Mouse (Mus musculus) MEL-GATA-1-ER (cell line): ENCODE data around the gene Rnf114.
A peak's percentile ranks its signal among the peaks of the same experiment; 100 is the strongest.

Experiments used
- DNase-seq: peaks from one replicate; pipeline ENCODE4 v3.0.0-alpha.2; 2012; ENCODE audit warnings: low read depth; ENCODE audit errors: extremely low read depth

The Rnf114 gene

DNA sequence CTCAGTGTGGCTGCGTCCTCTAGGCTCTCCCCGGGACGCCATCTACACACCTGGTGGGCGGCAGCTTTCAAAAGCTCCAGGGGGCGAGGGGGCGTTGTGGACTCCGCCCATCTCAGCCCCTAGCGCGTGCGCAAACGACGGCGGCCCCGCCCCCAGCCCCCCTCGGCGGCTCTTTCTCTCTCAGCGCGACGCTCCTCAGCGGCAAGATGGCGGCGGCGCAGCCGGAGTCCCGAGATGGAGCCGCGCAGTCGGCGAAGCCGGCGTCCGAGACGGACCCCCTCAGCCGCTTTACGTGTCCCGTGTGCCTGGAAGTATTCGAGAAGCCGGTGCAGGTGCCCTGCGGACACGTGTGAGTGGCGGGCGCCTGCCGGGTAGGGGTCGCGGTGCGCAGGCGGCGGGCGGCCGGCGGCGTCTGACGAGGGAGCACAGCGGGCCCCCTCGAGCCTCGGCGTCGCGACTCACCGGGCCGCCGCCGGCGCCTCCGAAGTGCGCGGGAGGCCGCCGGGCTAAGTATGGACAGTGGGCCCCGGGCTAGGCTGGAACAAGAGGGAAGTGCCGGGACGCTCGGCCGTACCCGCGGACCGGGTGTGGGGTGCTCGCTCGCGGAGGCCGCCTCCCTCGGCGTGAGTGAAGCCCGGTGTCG lies 10.9 kb downstream of the Rnf114 start:
- no peak for DNase-seq

DNA sequence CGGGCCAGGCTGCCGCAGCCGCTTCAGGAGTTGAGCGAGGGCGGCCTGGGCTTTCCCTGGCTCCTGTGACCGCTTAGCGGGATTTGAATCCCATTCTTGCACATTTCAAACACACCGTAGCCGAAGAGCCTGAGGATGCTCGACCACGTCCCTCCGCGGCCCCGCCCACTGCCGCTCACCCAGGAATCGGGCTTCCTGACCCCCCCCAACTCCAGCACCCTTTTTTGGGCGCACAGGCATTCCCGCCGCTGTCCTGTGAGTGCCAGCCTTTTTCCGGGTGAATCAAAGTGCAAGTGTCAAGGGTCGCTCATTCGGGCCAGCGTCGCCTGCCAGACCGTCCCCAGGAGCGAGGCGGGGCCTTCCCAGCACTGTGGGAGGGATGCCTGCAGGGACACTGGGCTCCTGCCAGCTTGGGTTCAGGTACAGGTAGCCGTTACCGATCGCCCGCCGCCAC lies 11.5 kb downstream of the Rnf114 start:
- DNase-seq: no peak

DNA sequence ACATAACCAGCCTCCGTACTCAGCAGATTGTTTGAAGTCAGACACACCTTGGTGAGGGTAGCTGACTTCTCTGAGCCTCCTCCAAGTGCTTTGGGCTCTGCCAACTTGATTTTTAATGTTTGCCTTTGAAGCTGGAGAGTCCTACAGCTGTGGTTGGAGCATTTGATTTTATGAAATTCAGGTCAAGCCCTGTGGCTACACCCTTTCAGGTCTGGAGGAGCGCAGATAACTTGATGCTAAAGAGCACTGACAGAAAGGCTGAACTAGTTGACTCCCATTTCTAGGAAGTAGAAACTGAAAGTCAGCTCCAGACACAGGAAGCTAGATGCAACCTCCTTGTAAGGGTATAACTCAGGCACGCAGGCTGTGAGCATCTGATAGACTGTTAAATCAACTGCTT lies 12.7 kb downstream of the Rnf114 start:
- DNase-seq: peak; percentile 76

DNA sequence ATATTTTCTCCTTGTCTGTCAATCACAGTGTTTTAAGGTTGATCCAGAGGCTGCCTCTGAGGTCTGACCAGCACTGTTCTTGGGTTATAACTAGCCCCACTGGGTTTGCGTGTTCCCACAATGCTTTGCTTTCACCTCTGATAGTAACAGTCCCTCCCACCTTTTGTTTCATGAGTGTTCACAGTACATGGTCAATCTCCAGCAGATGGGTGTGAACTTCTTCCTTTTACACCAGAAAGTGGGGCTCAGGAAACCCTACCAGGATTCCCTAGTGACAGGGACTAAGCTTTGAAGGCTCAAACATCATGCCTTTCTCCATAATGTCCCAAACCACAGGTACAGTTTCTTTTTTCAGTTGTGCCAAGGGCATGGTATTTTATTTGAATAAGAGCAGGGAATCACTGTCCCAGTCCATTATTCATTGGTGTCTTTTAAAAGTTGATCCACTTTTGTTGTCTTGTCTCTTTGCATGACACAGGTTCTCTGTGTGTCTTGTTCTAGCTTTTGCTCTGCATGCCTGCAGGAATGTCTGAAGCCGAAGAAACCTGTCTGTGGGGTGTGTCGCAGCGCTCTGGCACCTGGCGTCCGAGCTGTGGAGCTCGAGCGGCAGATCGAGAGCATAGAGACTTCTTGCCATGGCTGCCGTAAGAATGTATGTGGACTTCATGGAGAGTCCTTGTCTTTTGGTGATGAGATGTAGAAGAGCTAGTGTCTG lies 14.3 kb downstream of the Rnf114 start:
- no peak for DNase-seq

DNA sequence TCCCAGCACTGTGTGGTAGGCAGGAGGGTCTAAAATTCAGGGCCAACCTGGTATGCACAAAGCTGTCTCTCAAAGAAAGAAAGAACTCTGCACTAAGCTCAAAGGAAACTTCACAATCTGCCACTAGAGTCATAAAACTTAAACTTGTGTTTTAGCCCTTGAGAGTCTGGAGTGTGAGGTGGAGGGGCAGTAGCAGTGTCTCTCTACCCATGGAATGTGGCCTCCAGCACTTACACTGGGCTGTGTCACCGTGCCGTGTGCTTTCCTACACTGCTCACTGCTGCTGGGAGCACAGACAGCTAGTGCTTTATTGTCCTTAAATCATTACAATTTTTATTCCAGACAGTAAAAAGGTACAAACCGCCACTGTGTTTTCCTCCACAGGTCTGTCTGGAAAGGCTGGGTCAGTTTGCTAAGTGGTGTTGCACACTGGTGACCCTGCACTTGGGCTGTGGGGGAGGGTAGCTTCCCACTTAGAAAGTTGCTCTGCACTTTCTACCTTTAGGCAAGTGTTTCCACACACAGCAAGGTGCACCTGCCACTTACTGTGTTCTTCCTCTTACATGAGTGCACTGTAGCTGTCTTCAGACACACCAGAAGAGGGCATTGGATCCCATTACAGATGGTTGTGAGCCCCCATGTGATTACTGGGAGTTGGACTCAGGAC lies 15.4 kb downstream of the Rnf114 start:
- DNase-seq: no peak

DNA sequence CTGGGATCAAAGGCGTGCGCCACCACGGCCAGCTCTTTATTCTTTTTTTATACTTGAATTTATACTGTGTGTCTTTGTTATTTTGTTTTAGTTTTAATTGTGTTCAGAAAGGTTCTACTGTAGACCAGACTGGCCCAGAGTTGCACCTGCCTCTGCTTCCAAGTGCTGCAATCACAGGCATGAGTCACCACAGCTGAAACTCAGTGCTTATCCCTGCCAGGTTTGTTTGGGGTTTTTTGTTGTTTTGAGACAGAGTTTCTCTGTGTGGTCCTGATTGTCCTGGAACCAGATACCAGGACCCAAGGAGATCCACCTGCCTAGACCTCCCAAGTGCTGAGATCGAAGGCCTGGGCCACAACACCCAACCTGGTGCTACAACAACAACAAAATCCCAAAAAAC lies 16.1 kb downstream of the Rnf114 start:
- DNase-seq: no peak

DNA sequence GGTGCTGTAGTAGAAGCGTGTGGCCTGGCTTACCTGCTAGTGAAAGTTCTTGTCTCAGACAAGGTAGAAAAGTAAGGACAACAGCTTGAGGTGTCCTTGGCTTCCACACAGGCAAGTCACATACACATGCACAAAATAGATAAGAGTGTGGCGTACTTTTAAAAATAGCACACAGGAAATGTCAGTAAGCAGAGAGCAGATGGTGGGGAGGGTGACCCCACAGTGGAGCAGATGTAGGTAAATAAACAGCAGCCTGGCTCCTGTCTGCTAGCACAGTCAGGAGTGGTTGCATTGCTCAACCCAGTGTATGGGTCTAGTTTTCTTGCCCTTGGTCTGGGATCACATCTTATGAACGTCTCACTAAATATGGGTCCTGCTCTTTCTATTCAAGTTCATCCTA lies 18.0 kb downstream of the Rnf114 start:
- DNase-seq: no peak

DNA sequence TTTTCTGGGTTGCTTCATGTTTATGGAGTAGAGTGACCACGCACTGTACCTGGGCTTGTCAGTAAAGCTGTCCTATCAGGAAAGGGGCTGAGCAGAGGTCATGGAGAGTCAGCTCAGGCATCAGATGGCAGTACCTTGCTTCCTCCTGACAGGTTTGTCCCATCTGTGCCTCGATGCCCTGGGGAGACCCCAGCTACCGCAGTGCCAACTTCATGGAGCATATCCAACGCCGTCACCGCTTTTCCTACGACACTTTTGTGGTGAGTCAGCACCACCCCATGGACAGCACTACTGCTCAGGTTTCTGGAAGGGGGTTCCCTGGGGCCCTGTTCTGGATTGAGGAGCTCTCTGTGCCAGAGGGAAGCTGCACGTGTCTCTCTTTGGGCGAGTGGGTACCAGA lies 19.9 kb downstream of the Rnf114 start:
- DNase-seq: no peak

DNA sequence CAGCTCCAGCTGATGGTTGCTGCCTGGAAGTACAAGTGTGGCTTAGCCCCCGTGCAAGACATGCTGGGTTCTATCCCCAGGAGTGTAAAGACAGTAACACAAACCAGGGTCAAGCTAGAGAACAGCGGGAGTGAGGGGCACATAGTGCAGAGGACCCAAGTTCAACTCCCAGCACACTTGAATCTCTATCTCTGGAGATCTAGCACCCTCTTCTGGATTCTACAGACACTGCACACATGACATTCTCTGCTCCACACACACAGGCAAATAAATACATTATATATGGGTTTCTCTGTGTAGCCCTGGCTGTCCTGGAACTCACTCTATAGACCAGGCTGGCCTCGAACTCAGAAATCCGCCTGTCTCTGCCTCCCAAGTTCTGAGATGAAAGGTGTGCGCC lies 20.5 kb downstream of the Rnf114 start:
- DNase-seq: no peak

DNA sequence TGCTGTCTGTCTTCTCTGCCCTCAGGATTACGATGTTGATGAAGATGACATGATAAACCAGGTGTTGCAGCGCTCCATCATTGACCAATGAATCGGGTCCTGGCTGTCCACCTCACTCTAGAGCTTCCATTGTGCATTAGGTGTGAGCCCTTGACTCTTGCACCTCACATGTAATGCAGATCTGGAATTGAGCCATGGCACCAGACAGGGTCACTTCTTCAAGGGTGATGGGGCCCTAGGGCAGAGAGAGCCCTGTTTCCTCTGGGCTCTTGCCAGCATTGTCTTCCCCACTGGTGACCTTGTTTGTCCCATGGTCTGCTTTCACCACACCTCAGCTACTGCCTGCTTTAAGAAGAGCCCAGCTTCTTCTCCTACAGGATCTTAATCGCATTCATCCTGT lies 22.2 kb downstream of the Rnf114 start:
- DNase-seq: no peak

DNA sequence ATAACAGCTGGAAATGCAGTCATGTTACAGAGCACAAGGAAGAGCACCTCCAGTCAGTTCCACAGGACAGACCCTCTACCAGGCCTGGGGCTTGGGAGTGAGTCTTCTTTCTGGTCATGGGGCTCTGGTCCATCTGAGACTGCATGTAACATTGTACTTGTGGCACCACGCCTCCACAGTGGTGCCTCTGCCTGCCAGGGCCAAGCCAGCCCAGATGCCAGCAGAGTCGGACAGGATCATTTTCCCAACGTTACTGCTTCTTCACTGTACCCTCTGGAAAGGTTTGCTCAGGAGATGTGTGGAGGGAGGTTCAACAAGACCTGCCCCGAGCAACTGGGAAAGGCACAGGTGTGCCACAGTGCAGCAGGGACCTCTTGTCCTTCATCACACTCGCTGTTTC lies 23.2 kb downstream of the Rnf114 start:
- DNase-seq: no peak

DNA sequence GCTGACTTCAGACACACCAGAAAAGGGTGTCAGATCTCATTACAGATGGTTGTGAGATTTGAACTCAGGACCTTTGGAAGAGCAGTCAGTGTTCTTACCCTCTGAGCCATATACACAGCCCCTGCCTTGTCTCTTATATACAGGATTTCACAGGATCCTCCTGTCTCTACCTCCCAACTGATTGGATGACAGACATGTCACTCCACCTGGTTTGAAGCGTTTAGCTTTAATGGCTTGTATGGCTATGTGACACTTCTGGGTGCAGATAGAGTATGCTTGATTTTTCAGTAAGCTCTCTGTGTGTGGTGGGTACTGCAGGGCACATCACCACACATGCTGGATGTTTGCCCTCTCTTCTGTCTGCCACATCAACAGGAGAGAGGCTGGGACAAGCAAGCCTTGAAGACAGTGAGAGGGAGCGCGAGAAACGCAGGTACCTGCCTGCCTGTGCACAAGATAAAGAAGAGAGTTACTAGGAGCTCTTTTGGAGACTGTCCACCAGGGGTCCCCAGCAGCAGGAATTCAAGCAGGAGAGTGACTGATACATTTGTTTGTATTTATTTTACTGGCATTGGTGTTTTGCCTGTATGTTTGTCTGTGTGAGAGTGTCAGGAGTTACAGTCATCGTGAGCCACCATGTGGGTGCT lies 27.3 kb downstream of the Rnf114 start:
- no peak for DNase-seq

DNA sequence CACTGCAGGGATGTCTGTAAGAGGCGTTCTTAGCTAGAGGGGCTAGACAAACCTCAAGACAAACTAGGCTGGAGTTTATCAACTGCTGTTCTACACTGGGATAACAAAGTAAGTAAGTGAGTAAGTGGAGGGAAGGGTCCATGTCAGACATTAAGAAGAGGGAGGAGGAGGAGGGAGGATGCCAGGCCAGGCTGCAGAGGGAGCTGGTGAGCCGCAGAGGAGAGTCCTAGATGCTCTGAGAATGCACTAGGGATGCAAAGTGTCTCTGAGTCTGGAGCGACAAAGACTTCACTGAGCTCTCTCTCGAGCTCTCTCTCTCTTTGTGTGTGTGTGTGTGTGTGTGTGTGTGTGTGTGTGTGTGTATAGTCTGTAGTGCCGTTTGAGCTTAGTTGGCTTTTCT lies 35.8 kb downstream of the Rnf114 start:
- no peak for DNase-seq

DNA sequence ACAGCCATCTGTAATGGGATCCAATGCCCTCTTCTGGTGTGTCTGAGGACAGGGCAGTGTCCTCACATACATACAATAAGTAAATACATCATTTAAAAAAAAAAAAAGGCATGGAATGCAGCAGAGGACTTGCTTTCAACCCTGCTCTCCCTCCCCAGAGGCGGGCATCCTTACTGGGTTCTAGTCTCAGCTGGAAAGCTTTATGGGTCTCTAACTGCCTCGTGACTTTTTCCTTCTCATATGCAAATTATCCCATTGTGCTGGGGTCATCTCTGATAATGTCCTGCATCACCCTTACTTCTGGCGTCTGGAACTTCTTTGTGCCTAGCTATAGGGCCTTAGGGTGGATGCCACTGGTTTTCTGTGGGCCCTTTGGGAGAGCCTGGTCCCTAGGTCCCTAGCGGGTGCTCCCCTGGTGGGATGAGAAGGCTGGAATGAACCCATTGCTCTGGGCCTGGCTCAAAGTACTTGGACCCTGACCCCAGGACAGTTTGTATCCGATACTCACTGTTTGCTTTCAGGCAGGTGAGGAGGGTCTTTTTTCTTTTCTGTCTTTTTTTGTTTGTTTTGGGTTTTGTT lies 37.6 kb downstream of the Rnf114 start:
- no peak for DNase-seq

DNA sequence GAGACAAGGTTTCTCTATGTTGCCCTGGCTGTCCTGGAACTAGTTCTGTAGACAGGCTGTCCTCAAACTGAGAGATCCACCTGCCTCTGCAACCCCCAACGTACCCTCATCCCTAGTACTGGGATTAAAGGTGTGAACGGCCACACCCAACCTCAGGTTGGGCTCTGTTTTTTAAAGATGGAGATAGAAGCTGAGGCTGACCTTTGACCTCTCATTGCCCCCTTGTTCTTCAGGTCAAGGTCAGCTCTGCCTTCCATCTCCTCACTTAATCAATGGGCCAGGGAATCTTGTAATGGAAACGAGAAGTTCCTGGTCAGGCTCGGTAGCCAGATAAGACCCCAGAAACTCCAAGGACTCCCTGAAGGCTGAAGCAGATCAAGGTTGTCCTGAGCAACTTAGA lies 38.1 kb downstream of the Rnf114 start:
- no peak for DNase-seq

DNA sequence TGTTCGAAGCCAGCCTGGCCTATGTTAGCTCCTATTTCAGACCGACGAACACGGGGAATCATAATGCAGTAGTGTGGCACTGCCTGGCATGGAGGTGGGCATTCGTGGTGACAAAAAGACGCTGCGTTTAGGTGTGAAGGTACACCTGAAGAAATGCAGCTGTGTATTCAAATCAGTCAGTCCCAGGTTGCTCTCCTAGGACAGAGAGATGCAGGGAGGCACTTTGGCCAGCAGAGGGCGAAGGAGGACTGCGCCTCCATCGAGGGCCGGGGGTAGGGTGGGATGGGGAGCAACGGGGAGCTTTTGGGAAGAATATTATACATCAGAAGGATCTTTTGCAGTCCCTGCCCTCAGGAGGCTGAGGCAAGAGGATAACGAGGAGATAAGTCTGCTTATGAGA lies 39.7 kb downstream of the Rnf114 start:
- DNase-seq: no peak

DNA sequence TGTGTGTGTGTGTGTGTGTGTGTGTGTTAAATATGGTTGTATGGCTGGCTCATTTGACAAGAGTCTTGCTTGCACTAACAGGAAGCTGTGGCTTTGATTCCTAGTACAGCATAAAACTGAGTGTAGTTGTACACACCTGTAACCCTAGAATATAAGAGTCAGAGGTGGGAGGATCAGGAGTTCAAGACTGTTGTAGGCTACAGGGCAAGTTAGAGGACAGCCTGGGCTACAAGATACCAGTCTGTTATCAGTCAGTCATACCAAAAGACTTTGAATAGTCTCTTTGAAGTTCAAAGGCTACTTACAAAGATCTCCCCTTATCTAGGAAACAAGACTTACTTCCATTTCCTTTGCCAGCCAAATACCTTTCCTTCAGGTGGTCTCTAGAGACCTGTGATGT lies 41.4 kb downstream of the Rnf114 start:
- no peak for DNase-seq

DNA sequence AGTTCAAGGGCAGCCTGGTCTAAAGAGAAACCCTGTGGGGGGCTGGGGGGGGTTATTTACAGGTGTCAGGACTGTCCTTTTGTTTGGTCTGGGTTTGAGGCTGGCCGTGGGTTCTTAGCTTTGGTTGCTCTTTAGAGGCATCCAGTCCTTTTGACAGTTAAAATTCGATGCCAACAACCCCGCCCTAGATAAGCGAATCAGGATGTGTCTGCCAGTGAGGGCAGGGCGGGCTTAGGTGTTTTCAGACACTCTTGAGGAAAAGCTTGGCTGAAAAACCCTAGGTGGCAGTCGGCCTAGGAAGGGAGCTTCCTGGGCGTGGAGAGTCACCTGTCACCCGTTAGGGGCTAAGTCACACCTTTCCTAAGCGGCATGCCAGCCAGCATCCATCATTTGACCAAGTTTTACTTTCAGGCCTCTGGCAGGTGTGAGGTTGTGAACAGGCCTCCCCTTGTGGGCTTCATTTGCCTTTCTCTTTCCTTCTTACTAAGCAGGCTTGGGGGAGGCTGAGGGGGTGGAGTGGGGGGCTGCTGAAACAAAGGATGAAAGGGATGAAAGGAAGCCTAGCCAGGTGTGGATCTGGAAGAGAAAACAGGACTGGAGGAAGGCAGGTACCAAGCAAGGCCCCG lies 44.0 kb downstream of the Rnf114 start:
- DNase-seq: no peak

DNA sequence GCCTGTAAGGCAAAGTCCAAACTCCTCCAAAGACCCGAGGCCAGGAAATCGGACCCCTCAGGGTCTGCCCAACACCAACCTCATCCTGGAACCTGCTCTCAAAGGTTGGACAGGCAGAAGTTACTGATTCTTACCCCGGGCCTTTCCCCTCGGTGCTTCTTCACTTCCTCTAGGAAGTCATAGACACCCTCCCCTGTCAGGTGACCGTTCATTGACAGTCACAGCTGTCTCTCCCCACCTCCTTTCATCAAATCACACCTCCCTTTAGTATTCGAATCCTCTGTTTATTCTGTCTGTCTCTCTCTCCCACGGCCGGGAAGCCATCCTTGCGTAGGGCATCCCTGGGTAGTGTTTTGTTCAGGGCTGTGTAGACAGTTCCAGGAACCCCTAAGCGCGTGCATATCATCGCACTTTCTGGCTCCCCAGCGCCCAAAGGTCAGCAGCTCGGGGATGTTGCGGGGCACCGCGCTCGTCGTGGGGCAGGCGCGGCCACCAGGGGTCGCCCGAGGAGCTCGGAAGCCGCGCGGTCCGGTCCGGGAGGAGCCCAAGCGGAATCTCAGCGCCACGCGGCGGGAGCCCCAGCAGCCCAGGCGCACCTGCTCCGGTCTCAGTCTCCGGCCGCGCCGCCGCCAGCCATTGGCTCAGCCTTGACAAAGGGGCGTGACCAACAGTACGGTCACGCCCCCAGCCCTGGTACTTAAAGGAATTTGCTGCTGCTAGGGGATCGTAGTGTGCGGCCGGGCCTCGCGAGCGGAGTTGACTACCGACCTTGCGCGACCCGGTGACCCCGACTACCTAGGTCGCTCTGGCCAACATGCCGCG lies 45.2 kb downstream of the Rnf114 start, which contains the start of gene Snai1:
TSS of gene Snai1 (plus strand) at position 720 of the 822 bp plus-strand sequence.
- DNase-seq: peak; percentile 67

DNA sequence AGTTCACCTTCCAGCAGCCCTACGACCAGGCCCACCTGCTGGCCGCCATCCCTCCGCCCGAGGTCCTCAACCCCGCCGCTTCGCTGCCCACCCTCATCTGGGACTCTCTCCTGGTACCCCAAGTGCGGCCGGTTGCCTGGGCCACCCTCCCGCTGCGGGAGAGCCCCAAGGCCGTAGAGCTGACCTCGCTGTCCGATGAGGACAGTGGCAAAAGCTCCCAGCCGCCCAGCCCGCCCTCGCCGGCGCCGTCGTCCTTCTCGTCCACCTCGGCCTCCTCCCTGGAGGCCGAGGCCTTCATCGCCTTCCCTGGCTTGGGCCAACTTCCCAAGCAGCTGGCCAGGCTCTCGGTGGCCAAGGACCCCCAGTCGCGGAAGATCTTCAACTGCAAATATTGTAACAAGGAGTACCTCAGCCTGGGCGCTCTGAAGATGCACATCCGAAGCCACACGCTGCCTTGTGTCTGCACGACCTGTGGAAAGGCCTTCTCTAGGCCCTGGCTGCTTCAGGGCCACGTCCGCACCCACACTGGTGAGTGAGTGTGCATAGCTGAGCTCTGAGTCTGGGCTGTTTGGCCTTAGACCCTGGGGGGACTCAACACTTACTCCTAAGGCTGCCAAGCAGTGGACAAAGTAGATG lies 46.3 kb downstream of the Rnf114 start:
- DNase-seq: no peak
